Mouse (Mus musculus) retina, postnatal 7 days (tissue): ENCODE data around the gene Fars2.

Experiments
- DNase-seq: peaks from one replicate; pipeline ENCODE4 v3.0.0-alpha.2; 2012; ENCODE audit warnings: low read depth, low spot score

The Fars2 gene

GRCm38 (mm10) chr13:36506315-36506714 is 389.1 kb downstream of the Fars2 start:
- no peak for DNase-seq

- no peak for DNase-seq
Measured at GRCm38 (mm10) chr13:36510161-36510560, 392.9 kb downstream of the Fars2 start.

GRCm38 (mm10) chr13:36513126-36513525 is 395.9 kb downstream of the Fars2 start:
- no peak for DNase-seq

- peak; percentile 84 for DNase-seq
Measured at GRCm38 (mm10) chr13:36518144-36518571, 400.9 kb downstream of the Fars2 start.

- no peak for DNase-seq
Measured at GRCm38 (mm10) chr13:36527761-36528160, 410.5 kb downstream of the Fars2 start.

GRCm38 (mm10) chr13:36528223-36528895 is 411.1 kb downstream of the Fars2 start:
- DNase-seq: no peak

GRCm38 (mm10) chr13:36529467-36530039 is 412.3 kb downstream of the Fars2 start:
- no peak for DNase-seq

- no peak for DNase-seq
Measured at GRCm38 (mm10) chr13:36530852-36531251, 413.6 kb downstream of the Fars2 start.

- DNase-seq: no peak
Measured at GRCm38 (mm10) chr13:36531893-36532292, 414.7 kb downstream of the Fars2 start.

GRCm38 (mm10) chr13:36533071-36533470 is 415.9 kb downstream of the Fars2 start:
- DNase-seq: no peak

- DNase-seq: no peak
Measured at GRCm38 (mm10) chr13:36533518-36533917, 416.3 kb downstream of the Fars2 start.

- no peak for DNase-seq
Measured at GRCm38 (mm10) chr13:36533966-36534540, 416.8 kb downstream of the Fars2 start.

GRCm38 (mm10) chr13:36537580-36537979 is 420.4 kb downstream of the Fars2 start:
- no peak for DNase-seq

- no peak for DNase-seq
Measured at GRCm38 (mm10) chr13:36538385-36538784, 421.2 kb downstream of the Fars2 start.

GRCm38 (mm10) chr13:36540231-36540630 is 423.0 kb downstream of the Fars2 start:
- peak; percentile 36 for DNase-seq

GRCm38 (mm10) chr13:36541287-36541780 is 424.1 kb downstream of the Fars2 start:
- no peak for DNase-seq

GRCm38 (mm10) chr13:36550694-36551093 is 433.5 kb downstream of the Fars2 start:
- DNase-seq: no peak

GRCm38 (mm10) chr13:36552522-36553246 is 435.5 kb downstream of the Fars2 start:
- DNase-seq: no peak

- no peak for DNase-seq
Measured at GRCm38 (mm10) chr13:36553247-36553642, 436.0 kb downstream of the Fars2 start.

GRCm38 (mm10) chr13:36554743-36555142 is 437.5 kb downstream of the Fars2 start:
- DNase-seq: no peak

GRCm38 (mm10) chr13:36562447-36563441 is 445.5 kb downstream of the Fars2 start:
- no peak for DNase-seq
